Mouse (Mus musculus) lung, postnatal 0 days (tissue): Measurements from ENCODE around the gene Med13.

ENCODE experiments used
- CTCF ChIP-seq: IDR thresholded peaks from 2 replicates; pipeline ENCODE4 v1.5.1; 2016; ENCODE audit warnings: antibody characterized with exemption, mild to moderate bottlenecking
- EP300 ChIP-seq: IDR thresholded peaks from 2 replicates; pipeline ENCODE4 v1.6.1; 2016; ENCODE audit warnings: antibody characterized with exemption, mild to moderate bottlenecking, control low read depth

- TF ChIP-seq CTCF = peak; percentile 68
- TF ChIP-seq EP300 = no peak
These were observed 38.2 kb upstream of the Med13 start for GRCm38 (mm10) chr11:86395513-86396125.
